Mouse (Mus musculus): ENCODE measurements at regions not wholly inside any gene's neighbourhood (a gene's known extent, or its start where the extent isn't known, plus 50 kb on each side); places are given as distances from the start of the nearest gene placed in this dataset.
A peak's percentile ranks its signal among the peaks of the same experiment; 100 is the strongest.

DNA sequence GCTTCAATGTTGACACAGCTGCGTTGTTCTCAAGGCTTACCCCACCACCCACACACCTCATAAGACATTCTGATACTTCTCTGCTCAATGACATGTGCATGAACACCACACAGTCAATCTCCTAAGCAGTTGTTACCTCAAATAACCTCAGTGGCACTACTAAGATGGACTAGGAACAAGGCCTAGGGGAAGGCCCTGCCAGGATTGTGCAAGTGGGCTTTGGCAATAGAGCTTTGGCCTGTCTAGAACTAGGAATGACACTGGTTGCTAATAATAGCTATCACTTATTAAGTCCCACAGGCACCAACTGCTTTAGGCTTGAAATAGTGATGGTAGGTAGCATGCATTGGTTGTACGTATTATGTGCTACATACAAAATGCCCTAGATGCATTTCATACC, 169.7 kb upstream of the Nabp1 start:
- DNase-seq (ENCODE audit: low spot score in 2 of 2) = no peak

DNA sequence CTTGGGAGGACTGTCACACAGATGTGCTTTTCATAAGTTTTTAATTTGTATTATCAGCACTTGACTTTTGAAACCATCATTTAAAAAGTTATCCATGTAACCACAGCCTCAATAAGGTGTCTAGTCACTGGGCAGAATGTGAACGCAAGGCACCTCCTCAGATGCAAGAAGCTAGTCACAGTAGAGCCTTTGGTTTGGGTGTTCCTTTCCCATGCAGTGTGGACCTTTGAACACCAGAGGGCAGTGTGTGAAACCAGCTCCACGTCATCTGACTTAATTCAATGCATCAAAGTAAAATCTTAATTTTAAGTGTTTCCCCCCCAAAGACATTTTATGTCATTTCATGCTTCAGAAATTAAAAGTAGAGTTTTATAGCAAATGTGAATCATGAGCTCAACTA, 166.2 kb upstream of the Nabp1 start:
- peak; percentile 52 to 59 for DNase-seq (ENCODE audit: low spot score in 2 of 2)

DNA sequence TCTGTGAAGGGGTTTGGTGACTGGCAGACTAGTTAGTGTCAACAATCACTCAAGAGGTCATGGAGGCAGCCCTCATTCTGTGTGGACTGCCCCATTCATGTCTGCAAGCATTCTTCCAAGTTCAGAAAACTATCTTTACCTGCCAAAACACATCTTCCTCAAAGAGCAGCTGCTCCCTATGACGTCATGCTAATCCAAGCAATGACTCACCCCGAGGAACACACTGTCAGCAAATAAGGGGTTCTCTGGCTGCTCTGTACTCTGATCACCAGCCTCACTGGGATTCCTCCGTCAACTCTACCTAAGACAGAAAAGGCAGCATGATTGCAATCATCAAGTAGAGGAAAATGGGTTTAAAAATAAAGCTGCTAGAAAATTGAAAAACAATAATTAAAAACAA, 165.4 kb upstream of the Nabp1 start:
- no peak for DNase-seq (ENCODE audit: low spot score in 2 of 2)

DNA sequence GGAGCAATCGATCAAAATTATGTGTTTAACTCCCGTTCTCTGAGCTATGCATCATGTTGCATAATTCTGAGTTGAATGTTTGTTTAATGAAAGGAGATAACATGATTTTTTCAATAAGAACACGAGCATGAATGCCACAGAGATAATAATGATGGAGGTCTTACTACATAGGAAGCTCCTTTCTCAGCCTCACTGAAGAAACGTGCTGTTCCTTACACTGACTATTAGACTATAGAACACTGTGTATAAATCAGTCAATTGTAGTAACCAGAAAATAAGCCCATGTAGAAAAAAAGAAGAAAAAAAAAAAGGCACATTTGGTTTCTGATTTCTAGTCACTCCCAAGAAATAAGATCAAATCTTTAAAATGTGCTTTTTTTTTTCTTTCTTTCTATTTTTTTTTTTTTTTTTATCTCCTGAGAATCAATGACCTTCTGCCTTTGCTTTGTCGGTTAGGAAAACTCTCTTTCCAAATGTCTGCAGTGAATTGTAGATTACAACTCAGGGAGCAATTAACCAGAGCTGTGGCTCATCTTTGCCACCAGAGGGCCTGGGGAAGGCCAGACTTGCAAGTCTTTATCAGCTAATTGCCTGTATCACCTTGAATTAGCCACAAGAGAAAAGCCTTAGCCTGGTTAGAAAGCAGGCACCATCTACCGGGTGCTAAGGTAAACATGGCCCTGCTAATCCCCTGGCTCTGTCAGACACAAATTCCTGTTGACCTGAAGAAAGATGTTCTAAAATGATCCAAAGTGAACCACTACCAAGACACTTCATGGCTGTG, 160.5 kb upstream of the Nabp1 start:
- no peak for DNase-seq (ENCODE audit: low spot score in 2 of 2)

DNA sequence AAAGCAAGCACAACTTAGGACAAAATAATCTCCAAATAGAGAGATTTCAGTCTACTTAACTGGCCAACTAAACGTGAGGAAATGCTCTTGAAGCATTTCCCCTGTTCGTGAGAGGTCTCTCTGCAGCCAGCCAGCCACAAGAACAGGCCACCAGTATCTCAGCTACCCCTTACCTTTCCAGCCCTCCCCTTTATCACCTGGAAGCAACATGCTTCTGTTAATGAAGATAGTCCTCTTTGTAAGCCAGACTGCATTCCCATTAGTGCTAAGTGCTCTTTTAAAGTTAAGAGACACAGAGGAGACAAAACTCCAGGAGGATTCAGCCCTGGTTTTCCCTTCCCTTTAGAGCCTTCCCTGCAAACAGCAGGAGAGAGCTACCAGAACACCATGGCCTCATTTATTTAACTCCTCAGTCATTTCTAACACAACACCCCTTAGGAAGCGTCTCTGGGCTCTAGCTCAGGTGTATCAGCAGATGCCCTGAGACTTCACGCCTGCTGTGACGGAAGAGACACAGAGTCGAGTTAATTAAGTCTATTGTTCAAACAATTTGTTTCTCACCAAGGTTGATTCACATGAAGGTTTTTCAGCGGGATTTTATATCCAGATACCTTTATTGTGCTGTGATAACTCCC, 157.8 kb upstream of the Nabp1 start:
- no peak for DNase-seq (ENCODE audit: low spot score in 2 of 2)

DNA sequence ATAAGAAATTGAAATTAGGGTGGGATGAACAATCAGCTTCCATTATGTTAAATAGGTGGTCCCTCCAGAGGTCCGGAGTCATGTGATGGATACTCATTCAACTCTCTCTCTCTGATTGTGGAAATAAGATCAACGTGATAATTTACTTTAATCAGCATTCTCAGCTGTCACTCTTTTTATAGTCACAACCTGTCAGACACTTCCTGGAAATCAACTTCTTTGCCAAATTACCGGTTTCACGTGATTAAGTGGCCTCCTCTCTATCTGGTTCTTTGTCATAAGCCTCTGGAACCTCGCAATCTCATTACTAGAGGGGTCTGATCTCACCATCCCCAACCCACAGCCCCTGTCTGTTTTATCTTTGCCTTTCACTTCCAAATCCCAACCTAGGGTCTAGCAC, 155.6 kb upstream of the Nabp1 start:
- no peak for DNase-seq (ENCODE audit: low spot score in 2 of 2)

DNA sequence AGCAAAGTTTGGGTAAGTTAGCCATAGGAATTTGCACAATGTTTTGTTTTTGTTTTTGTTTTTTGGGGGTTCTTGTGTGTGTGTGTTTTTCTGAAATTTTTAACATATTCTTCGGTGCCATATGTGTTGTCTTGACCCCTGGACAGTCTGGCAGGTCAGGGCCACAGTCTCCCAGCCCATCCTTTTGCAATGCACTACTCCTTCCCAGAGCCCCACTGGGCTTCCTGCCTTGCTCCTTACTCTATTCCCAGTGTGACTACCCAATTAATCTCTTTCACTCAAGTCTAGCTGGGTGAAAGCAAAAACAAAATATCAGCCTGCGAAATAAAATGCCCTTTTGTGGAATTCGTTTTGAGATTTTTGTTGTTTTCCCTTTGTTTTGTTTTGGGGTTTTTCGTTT, 154.6 kb upstream of the Nabp1 start:
- no peak for DNase-seq (ENCODE audit: low spot score in 2 of 2)

DNA sequence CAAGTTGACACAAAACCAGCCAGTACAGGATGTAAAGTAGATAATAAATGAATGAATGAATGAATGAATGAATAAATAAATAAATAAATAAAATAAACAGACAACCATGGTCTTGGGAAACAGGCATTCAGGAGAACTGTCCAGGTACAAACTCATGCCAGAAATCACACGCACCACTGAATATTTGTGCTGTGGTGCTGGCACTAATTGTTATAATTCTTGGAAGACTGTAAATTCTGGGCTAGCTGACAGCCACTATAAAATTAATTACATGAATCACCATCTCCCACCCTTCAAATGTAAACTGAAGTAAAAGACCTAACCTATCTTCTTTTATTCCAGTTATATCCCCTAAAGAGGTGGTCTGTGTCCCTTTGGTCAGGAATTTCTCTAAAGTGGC, 151.6 kb upstream of the Nabp1 start:
- DNase-seq (ENCODE audit: low spot score in 2 of 2) = no peak

DNA sequence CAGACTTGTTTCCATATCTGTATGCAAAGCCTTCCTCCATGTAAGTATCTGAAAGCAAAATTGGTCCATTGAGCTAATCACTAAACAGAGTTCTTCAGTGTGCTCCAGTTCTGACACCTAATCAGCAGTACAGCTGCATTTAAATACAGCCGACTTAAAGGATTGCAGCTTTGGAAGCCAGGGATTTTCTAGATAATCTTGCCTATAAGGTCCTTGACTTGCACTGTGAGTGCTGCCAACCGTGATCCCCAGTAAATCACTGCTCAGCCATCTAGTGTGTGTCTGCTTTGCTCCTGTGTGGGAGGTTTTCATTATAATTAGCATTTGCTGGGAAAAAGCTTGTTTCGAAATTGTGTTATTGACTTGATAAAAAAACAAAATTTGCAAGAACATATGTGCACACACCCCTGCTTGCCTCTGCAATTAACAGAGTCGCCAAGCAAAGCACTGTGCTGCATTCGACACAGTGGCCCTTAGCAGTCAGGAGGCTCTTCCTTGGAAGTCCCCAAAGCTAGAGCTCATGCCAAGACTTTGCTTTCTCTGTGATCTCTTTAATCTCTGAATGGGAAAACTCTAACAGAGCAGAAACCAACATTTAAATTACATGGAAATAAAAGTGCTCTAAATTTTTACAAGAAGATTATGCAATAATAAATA, 150.0 kb upstream of the Nabp1 start:
- DNase-seq (ENCODE audit: low spot score in 2 of 2) = no peak

DNA sequence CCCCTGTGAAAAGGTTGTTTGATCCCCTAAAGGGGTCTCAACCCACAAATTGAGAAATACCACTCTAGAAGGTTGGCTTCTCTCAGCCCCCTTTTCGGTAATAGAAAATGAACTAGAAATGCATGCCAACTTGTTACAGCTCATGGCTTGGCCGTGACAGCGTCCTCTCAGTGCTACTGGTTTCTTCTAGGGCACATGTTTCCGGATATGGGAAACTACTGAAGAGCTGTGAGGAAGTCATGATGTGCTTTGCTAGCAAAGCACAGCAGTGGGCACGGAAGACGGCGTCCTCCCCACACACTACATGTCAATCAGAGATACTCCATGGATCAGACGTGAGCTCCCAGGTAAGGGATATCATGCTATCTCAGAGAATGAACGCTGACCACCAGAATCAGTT, 148.1 kb upstream of the Nabp1 start:
- DNase-seq (ENCODE audit: low spot score in 2 of 2) = no peak

DNA sequence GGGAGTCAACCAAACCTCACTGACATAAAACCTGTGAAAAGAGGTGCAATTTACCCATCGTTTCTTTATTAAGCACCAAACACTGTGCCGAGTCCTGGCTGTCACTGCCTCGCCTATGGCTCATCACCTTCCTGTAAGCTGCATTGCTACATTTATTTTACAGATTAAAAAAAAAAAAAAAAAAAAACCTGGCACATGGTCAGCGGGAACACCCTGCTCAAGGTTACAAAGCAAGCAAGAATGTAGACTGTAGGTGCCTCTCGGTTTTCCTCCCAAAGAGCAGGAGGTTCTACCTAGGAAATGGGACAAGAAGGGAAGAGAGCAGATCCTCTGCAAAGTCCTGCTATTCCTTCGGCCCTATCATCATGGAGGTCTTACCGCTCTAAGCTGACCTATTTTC, 146.9 kb upstream of the Nabp1 start:
- DNase-seq (ENCODE audit: low spot score in 2 of 2) = no peak

DNA sequence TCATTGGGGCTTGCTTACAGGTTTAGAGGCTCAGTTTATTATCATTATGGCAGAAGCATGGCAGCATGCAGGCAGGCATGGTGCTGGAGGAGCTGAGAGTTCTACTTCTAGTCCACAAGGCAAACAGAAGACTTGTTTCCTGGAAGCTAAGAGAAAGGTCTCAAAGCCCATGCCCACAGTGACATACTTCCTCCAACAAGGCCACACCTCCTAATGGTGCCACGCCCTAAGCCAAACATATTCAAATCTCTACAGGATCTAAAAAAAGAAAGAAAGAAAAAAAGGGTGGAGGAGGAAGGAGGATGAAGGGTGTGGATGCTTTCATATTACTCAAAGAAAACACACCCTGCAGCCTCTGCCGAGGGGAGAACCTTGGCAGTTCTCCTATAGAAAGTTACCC, 146.3 kb upstream of the Nabp1 start:
- no peak for DNase-seq (ENCODE audit: low spot score in 2 of 2)

DNA sequence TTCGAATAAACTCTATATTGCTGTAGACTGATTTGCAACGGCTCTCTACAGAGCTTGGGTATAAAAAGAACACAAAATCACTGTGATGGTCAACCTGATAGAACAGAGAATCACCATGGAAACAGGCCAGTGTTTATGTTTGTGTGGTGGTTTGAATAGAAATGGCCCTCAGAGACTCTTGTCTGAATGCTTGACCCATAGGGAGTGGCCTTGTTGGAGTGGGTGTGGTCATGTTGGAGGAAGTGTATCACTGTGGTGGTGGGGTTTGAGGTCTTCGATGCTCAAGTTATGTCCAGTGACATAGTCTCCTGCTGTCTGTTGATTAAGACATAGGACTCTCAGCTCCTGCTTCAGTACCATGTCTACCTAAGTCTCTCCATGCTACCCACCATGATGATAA, 144.8 kb upstream of the Nabp1 start:
- no peak for DNase-seq (ENCODE audit: low spot score in 2 of 2)

DNA sequence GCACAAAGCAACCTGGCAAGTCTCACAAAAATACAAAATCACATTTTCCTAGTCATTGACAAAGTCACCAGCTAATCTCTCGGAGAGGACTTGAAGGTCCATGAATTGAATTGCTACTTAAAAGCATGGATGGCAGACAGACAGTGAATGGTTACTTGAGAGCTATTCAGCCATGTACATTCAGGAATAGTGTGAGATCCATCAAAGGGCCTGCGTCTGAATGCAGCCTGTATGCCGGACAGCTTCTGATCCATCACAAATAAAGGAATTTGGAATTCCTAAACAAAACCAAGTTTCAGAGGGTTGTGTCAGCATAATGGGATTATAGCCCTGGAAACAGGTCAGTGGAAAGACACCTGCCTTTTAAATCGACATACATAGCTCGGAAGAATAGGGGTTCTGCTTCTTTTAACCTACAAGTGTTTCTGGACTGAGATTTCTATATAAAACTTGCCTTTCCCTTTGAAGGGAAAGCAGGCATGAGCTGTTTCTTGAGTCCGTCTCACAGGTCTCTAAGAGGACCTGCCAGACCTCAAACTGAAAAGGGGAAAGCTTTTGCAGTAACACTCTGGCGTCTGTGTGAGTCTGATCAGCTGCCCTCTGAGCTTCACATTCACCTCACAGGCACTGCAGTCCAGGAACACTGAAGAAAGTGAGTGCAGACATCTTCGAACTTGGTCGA, 144.1 kb upstream of the Nabp1 start:
- DNase-seq (ENCODE audit: low spot score in 2 of 2) = no peak

DNA sequence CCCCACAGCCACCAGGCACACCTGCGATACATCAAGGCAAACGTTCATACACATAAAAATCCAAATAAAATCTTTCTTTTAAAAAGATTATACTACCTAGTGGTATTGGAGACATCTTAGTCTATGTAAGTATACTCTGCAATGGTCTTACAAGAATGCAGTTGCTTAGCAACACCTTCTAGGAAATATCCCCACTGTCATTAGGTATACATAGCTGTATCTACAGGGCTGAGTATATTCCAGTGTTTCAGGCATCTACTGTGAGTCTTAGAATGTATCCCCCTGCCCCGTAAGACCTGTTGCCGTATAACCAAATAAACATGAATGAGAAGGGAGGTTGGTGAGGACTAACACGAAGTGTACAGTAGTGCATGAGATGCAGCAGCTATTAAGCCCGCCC, 142.8 kb upstream of the Nabp1 start:
- no peak for DNase-seq (ENCODE audit: low spot score in 2 of 2)

DNA sequence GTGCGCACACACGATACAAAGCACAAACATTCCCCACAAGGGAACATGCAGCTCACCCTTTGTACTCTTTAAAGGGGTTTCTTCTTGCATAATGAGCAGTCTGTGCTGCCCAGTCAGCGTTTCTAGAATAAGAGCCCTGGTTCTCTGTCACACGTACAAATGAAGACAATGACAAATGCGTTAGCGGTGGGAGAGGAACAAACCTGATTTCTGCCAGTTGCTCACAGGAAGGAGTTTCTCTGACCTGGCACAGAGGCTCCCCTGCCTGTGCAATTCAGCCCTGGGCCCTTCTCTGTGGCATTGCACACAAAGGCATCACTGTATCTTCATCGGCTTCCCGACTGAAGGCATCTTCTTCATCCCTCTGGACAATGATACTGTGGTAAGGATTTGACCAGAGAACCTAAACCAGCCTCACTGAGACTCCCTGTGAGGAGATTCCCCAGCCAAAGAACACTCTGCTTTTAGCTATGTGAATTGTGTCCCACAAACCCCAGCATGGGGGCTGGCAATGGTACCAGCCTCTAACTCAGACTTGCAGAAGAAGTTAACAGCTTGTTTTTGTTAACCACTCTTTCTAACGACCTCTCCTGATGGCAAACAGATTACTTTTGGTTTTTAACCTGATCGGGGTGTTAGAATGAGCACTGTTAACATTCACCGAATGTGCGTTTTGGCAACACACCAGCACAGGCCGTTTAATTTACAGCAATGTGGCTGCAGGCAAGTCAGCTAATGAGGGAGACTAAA, 139.5 kb upstream of the Nabp1 start:
- DNase-seq (ENCODE audit: low spot score in 2 of 2) = no peak

DNA sequence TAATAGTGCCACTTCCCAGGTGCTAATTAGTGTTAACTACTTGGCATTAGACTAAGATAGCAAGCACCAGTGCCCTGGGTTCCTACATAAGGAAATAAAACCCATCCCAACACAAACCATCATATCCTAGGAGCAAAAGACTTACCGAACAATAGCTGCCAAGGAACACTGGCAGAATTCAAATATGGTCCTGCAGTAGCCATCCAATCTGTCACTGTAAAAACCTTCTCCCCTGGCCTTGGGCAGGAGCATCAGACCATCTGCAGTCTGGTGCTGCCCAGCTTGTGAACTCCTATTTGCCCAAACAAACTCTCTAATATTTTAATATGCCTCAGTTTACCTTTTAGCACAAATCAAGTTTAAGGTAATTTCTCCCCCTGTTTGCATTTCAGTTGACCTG, 137.9 kb upstream of the Nabp1 start:
- DNase-seq (ENCODE audit: low spot score in 2 of 2) = no peak

DNA sequence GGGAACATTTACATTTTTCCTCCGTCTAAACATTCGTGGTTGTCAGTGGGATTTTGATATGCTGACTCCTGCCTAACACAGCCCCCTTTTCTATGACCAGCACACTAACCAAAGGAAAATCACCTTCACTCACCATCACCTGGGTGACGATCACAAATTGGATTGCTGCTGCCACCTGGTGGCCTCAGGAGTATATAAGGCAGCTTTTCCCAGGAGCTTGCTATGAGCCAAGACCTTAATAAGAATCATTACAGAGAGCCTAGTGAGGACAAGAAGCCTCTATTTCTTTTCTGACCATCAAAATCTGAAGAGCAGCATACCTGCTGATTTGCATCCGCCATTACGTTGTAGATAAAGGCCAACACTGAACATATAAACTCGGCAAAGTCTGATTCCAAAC, 137.3 kb upstream of the Nabp1 start:
- peak; percentile 8 to 36 for DNase-seq (ENCODE audit: low spot score in 2 of 2)

DNA sequence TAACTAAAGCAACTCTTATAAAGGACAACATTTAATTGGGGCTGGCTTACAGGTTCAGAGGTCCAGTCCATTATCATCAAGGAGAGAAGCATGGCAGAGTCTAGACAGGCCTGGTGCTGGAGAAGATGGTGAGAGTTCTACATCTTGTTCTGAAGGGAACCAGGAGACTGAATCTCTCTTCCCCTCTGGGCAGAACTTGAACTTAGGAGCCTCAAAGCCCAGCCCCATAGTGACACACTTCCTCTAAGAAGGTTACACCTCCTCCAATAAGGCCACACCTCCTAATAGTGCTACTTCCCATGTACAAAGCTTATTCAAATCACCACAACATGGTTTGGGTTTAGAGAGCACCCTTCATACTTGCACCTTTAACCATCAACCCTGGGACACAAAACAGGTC, 136.5 kb upstream of the Nabp1 start:
- DNase-seq (ENCODE audit: low spot score in 2 of 2) = no peak

DNA sequence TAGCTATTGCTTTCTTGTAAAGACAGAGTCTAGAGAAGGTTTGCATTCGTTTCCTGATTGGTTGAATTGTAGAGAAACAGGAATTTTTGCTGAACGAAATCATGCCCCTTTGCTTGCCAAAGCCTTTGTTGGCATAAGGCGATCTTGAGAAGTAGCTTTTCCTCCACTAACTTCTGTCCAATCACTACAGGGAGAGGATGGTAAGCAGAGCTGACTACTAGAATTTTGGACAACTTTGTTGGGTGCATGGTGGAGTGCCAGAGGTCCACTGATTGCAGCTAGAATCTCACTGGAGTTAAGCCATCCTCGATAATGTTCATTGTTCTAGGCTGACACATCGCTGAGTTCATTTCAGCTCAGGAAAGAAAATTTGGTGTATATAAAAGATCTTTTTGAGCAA, 131.1 kb upstream of the Nabp1 start:
- DNase-seq (ENCODE audit: low spot score in 2 of 2) = no peak

DNA sequence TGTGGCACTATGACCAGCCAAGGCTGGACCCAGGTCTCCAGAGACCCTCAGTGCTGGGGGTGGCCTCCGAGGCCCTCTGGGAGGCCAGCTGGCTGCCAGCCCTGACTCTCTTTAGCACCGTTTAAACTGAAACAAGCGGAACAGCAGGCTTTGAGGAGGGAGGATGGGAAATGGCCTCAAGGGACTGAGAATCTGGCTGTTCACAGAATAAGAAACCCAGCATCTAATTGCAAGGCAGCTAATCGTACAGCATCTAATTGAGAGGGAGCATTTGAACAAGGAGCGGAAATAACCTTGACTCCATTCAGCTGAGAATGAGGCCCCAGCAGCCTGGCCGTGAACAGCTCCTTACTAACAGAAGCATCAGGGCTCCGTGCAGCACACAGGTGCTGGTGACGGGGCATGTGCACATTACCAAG, 129.2 kb upstream of the Nabp1 start:
- DNase-seq (ENCODE audit: low spot score in 2 of 2) = no peak

DNA sequence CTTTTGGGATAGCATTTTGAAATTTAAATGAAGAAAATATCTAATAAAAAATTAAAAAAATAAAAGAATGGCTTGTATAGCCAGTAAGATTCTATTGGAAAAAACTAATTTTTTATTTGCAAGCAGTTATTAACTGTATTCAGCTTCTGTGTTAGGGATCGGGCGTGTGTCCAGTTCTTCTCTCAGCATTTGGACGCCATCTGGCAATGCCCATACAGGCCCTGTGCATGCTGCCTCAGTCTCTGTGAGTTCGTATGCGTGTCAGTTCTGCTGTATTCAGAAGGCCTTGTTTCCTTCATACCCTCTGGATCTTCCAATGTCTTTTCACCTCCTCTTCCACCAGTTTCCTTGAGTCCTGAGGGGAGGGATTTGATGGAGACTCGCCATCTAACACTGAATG, 123.8 kb upstream of the Nabp1 start:
- DNase-seq (ENCODE audit: low spot score in 2 of 2) = no peak

All from urinary bladder, adult 18-20 months (tissue).